Mouse (Mus musculus) limb, embryonic 12.5 days (tissue): ENCODE results near the gene Pla2g2c. TPM values are rescaled to one million over a fixed set of nuclear protein-coding genes. Genes with fewer than 3 reads are reported as not detected.

Source experiments
- ATAC-seq: fragments of 200-750 bp; cut with Nextera tagmentation; 2 replicates; pipeline ENCODE4 v1.8.0; 2017; ENCODE audit warnings: low read depth, moderate TSS enrichment; ENCODE audit not compliant: insufficient number of reproducible peaks, insufficient read depth, low FRiP score, low TSS enrichment
- H3K27ac ChIP-seq: fragments of 300-500 bp; sonication (generic); 2 replicates; pipeline ENCODE4 v1.5.1; 2016; ENCODE audit warnings: mild to moderate bottlenecking, moderate library complexity
- H3K27me3 ChIP-seq: fragments of 300-500 bp; sonication (generic); 2 replicates; pipeline ENCODE4 v1.6.1; 2016; ENCODE audit warnings: mild to moderate bottlenecking, moderate library complexity
- H3K36me3 ChIP-seq: fragments of 300-500 bp; sonication (generic); 2 replicates; pipeline ENCODE4 v1.6.1; 2016; ENCODE audit warnings: mild to moderate bottlenecking, moderate library complexity
- H3K4me1 ChIP-seq: fragments of 300-500 bp; sonication (generic); replicated peaks from 2 replicates; pipeline ENCODE4 v1.6.1; 2016
- H3K4me2 ChIP-seq: fragments of 300-500 bp; sonication (generic); 2 replicates; pipeline ENCODE4 v1.6.1; 2016; ENCODE audit warnings: mild to moderate bottlenecking, moderate library complexity
- H3K4me3 ChIP-seq: fragments of 300-500 bp; sonication (generic); replicated peaks from 2 replicates; pipeline ENCODE4 v1.5.1; 2016; ENCODE audit warnings: mild to moderate bottlenecking
- H3K9ac ChIP-seq: fragments of 300-500 bp; sonication (generic); replicated peaks from 2 replicates; pipeline ENCODE4 v1.6.1; 2016; ENCODE audit warnings: mild to moderate bottlenecking, moderate library complexity
- H3K9me3 ChIP-seq: fragments of 300-500 bp; sonication (generic); 2 replicates; pipeline ENCODE4 v1.6.1; 2016; ENCODE audit warnings: mild to moderate bottlenecking, moderate library complexity
- WGBS: fragments of 180-500 bp; shearing (Covaris S2); methylation state at CpG from one replicate; pipeline ENCODE4 v1.1.7; 2016; 5-methylcytosine and 5-hydroxymethylcytosine counted together
- polyA plus RNA-seq: library from polyadenylated mRNA; unstranded; fragments of >200 nt; fragmentation: Nextera tagmentation; extraction: Ambion mirVana; gene quantifications from 2 replicates; pipeline ENCODE4 v1.2.1, GENCODE M21; 2016

Pla2g2c gene
- polyA plus RNA-seq, 1 experiment from 2014 or later: 0.92 TPM

DNA sequence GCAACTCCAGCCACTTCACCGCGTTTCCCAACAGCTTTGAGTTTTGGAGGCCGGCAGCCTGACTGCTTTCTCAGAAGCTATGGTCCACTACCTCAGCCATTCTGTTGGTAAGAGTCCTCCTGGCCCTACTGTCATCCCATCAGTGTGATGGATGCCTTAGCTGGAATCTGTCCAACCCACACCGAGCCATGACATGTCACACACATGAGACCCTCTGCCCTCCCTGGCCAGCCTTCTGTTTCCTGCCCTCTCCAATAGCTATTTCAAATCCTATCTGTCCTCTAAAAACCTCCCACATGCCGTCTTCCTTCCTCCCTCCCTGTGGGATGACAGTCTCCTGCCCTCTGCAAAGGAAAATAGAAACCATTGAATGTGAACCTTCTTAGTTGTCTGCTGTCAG, 1.2 kb downstream of the Pla2g2c start:
- H3K27ac ChIP-seq: no peak overlapping the region
- peak overlapping the region; percentile 70 for H3K4me2 ChIP-seq
- no peaks in the 10 kb centered on the region for H3K27me3 ChIP-seq
- H3K9ac ChIP-seq: 0 out of 2 replicates have a peak overlapping the region, but pooled peaks have one; percentile 48
- no peaks in the 10 kb centered on the region for H3K9me3 ChIP-seq
- H3K4me1 ChIP-seq: peaks cover 27% of the 10 kb centered on the region
- H3K4me3 ChIP-seq: no peak overlapping the region
- no peaks in the 10 kb centered on the region for H3K36me3 ChIP-seq
- WGBS: 86% methylated on average over 5 of the region's 5 CpGs
- ATAC-seq: no peak

GRCm38 (mm10) chr4:138729018-138729703, 4.6 kb downstream of the Pla2g2c start:
- no peak overlapping the region for H3K4me3 ChIP-seq
- no peak for ATAC-seq
- H3K4me2 ChIP-seq: no peak overlapping the region
- no peaks in the 10 kb centered on the region for H3K9me3 ChIP-seq
- no peak overlapping the region for H3K9ac ChIP-seq
- H3K36me3 ChIP-seq: no peaks in the 10 kb centered on the region
- peaks cover 14% of the 10 kb centered on the region for H3K4me1 ChIP-seq
- 58% methylated on average over 9 of the region's 9 CpGs for WGBS
- H3K27ac ChIP-seq: no peak overlapping the region
- H3K27me3 ChIP-seq: no peaks in the 10 kb centered on the region

DNA sequence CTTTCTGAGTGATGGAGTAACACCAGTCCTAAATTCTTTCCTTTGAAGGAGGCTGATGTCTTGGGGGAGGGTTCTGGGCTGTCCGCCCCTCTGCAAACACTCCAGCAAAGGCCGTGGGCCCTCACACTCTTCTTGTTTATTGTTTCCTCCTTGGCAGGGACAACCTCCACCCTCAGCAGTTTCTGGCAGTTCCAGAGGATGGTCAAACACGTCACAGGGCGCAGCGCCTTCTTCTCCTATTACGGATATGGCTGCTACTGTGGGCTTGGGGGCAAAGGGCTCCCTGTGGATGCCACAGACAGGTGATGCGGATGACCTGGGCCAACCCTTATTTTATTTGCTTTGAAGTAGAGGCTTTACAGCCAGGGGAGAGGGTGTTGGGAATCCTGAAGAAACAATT, 9.5 kb downstream of the Pla2g2c start:
- Histone ChIP-seq H3K4me3 (no peak overlapping the region), H3K9me3 (no peaks in the 10 kb centered on the region), H3K9ac (no peak overlapping the region), H3K4me1 (peaks cover 17% of the 10 kb centered on the region), H3K27me3 (no peaks in the 10 kb centered on the region), H3K36me3 (no peaks in the 10 kb centered on the region), H3K4me2 (no peak overlapping the region), H3K27ac (no peak overlapping the region)
- ATAC-seq: no peak
- WGBS: 52% methylated on average over 7 of the region's 7 CpGs

DNA sequence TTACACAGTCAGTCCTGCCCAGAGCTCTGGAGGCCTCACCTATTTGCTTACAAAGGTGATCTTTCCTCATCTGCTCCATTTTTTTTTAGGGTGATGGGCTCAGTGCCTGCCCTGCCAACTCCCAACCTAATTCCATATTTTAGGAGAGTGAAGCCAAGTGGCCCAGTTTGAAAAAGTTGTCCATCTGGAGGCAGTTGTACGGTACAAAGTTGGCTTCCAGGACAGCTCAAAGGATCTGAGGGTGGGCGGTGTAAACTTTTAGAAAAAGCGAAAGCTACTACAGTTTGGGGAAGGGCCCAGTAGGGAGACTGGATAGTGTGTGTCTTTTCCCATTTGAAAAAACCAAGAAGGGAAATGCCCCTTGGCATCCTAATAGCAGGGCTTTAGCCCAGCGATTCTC, 10.3 kb downstream of the Pla2g2c start:
- Histone ChIP-seq H3K36me3 (no peaks in the 10 kb centered on the region), H3K4me2 (no peak overlapping the region), H3K9ac (no peak overlapping the region), H3K9me3 (no peaks in the 10 kb centered on the region), H3K4me3 (no peak overlapping the region), H3K27ac (no peak overlapping the region), H3K27me3 (no peaks in the 10 kb centered on the region), H3K4me1 (peaks cover 24% of the 10 kb centered on the region)
- WGBS: 88% methylated on average over 4 of the region's 4 CpGs
- ATAC-seq: no peak

DNA sequence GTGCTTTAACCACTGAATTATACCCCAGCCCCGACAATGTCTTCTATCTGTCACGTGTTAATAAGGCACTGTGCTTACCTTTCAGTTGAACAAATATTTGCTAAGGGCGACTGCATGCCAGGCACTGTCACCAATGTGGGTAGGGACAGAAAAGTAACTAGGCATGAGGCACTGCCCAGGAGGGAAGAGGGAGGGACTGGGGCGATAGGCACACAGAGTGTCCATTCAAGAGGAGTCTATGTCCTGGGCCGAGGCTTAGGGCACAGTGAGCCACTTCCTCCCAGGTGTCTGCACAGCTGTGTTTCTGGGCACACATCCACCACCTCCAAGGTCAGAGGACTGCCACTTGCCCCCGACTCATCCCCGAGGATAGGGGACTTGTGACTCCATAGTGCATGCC, 12.4 kb downstream of the Pla2g2c start, which contains the start of gene Ubxn10:
Gene Ubxn10, minus strand, starts transcription at position 137 of the 400 bp plus-strand sequence.
- peaks cover 26% of the 10 kb centered on the region for H3K4me1 ChIP-seq
- H3K4me2 ChIP-seq: no peak within 1 kb of the TSS
- H3K36me3 ChIP-seq: no peaks in the 10 kb centered on the region
- H3K9me3 ChIP-seq: no peaks in the 10 kb centered on the region
- WGBS: 78% methylated on average over 7 of the region's 7 CpGs
- H3K9ac ChIP-seq: no peak within 1 kb of the TSS
- no peak within 1 kb of the TSS for H3K4me3 ChIP-seq
- H3K27me3 ChIP-seq: no peaks in the 10 kb centered on the region
- no peak for ATAC-seq
- H3K27ac ChIP-seq: no peak within 1 kb of the TSS

DNA sequence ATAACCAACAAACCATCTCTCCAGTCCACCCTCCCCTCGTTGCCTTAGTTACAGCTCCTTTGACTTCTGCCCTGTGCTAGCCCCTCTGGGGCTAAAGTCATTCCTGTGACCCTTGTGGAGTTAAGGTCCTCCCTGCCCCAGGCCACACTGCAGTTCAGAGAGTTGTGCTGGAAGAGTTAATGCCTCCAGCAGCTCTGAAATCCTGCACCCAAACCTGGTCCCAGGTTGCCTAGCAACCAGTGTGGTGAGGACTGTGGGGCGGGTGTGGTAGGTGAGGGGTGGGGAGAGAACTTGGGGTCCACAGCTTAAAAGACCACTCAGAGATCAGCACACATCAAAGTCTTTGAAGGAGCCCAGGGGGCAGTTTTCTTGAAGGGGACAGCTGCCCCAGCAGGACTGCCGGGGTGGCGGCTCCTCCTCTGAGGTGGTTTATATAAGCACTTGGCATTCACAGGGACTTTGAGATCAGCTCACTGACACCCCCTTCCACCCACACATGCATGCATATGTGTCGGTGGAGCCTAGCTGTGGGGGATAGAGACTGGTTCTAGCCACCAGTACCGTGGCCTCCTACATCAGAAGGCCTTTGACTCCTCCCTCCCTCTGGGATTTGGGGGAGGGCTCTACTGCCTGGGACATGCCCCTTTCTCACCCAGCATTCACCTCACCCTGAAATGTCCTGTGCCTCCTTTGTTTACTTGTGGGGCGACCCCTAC, 14.7 kb downstream of the Pla2g2c start:
- Histone ChIP-seq H3K27me3 (no peaks in the 10 kb centered on the region), H3K4me2 (no peak overlapping the region), H3K4me1 (peaks cover 34% of the 10 kb centered on the region), H3K4me3 (no peak overlapping the region), H3K9me3 (no peaks in the 10 kb centered on the region), H3K9ac (no peak overlapping the region), H3K36me3 (no peaks in the 10 kb centered on the region), H3K27ac (peak overlapping the region; percentile 59; the same call in 1 of the 2 replicates)
- 0 out of 2 replicates have a peak, but pooled peaks have one; percentile 28 for ATAC-seq
- WGBS: 10% methylated on average over 7 of the region's 7 CpGs

DNA sequence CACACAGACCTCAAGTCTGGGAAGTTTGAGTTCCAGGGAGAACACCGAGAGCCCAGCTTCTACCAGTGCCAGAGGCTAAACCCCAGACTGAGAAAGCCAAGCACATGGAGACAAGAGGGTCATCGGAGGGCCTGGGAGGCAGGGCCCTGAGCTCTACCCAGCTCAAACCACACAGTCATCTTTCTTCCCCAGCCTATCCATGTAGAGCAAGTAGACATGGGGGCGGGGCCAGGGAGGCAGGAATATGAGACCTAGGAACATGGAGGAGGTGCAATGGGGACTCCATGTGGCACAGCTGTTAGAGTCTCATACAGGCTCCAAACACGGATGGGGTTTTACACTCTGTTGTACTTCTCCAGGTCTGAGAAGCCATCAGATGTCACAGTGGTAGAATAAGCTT, 21.3 kb downstream of the Pla2g2c start:
- ATAC-seq: no peak; the same call in 1 of the 2 replicates

DNA sequence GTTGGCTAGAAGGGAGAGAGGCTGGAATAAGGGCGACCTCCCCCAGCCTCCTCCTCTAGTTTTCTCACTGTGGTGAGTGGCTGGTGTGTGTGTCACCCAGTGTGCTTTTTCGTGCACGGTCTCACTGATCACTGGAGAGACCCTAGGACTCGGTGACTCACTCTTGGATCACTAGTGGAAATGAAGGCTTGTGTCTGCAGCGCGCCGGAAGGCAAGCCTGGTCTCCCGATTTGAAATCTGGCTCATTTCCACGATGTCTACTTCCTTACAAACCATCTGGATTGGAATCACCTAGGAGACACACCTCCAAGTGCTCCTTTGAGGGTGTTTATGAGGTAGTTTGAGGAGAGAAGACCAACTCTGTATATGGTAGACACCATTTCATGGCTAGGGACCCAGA, 22.3 kb downstream of the Pla2g2c start:
- H3K9ac ChIP-seq: no peak overlapping the region
- H3K9me3 ChIP-seq: no peaks in the 10 kb centered on the region
- H3K4me3 ChIP-seq: no peak overlapping the region
- H3K4me2 ChIP-seq: no peak overlapping the region
- no peaks in the 10 kb centered on the region for H3K36me3 ChIP-seq
- H3K4me1 ChIP-seq: peaks cover 12% of the 10 kb centered on the region
- no peak for ATAC-seq
- no peaks in the 10 kb centered on the region for H3K27me3 ChIP-seq
- H3K27ac ChIP-seq: no peak overlapping the region
- WGBS: 91% methylated on average over 9 of the region's 9 CpGs

More for the DNA sequence above, 21.3 kb downstream of the Pla2g2c start:
- Histone ChIP-seq H3K4me2 (no peak overlapping the region), H3K9ac (no peak overlapping the region), H3K27ac (no peak overlapping the region), H3K9me3 (no peaks in the 10 kb centered on the region), H3K36me3 (no peaks in the 10 kb centered on the region), H3K4me1 (peaks cover 12% of the 10 kb centered on the region), H3K4me3 (no peak overlapping the region), H3K27me3 (no peaks in the 10 kb centered on the region)
- WGBS: 51% methylated on average over 4 of the region's 4 CpGs

DNA sequence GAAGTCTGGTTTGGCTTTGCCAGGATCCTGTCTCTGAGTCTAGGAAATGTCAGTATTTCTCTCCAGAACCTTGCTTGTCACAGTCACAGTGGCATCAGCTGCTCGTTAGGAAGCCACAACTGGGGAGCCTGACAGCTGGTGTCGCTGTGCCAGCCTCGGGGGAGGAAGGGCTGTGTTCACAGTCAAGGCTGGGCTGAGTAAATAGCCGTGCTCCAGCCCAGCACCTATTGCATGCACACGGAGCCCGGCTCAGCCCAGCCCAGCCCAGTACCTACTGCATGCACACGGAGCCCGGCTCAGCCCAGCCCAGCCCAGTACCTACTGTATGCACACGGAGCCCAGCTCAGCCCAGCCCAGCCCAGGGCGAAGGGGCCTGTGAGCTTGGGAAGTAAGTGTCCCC, 23.3 kb downstream of the Pla2g2c start:
- peaks cover 10% of the 10 kb centered on the region for H3K4me1 ChIP-seq
- no peak overlapping the region for H3K4me2 ChIP-seq
- no peak overlapping the region for H3K4me3 ChIP-seq
- peaks cover 4% of the 10 kb centered on the region; the same call in 1 of the 2 replicates for H3K9me3 ChIP-seq
- H3K36me3 ChIP-seq: no peaks in the 10 kb centered on the region
- ATAC-seq: no peak
- WGBS: 71% methylated on average over 10 of the region's 10 CpGs
- no peaks in the 10 kb centered on the region for H3K27me3 ChIP-seq
- H3K27ac ChIP-seq: no peak overlapping the region
- no peak overlapping the region for H3K9ac ChIP-seq

GRCm38 (mm10) chr4:138748369-138749072, 23.9 kb downstream of the Pla2g2c start:
- no peak overlapping the region for H3K27ac ChIP-seq
- H3K9me3 ChIP-seq: peaks cover 4% of the 10 kb centered on the region; the same call in 1 of the 2 replicates
- peaks cover 4% of the 10 kb centered on the region; the same call in 1 of the 2 replicates for H3K4me1 ChIP-seq
- H3K4me2 ChIP-seq: no peak overlapping the region
- WGBS: 49% methylated on average over 8 of the region's 8 CpGs
- H3K36me3 ChIP-seq: no peaks in the 10 kb centered on the region
- no peaks in the 10 kb centered on the region for H3K27me3 ChIP-seq
- H3K9ac ChIP-seq: no peak overlapping the region
- no peak for ATAC-seq
- no peak overlapping the region for H3K4me3 ChIP-seq

DNA sequence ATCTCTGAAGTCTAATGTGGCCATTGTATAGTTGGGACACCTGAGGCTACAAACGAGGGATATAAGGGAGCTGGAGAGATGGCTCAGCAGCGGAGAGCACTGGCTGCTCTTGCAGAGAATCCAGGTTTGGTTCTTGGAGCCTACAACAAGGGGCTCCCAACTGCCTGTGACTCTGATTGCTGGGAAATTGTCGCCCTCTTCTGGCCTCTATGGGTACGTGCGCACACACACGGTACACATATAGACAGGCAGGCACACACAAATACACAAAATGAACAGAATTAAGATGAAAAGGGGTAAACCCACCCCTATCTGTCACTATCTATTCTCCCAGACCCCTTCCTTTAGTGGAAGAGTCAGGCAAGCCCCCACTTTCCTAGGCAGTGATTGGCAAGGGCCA, 28.0 kb downstream of the Pla2g2c start:
- Histone ChIP-seq H3K36me3 (no peaks in the 10 kb centered on the region), H3K9me3 (peaks cover 4% of the 10 kb centered on the region; the same call in 1 of the 2 replicates), H3K27me3 (no peaks in the 10 kb centered on the region), H3K4me3 (no peak overlapping the region), H3K4me2 (no peak overlapping the region), H3K27ac (no peak overlapping the region), H3K4me1 (peaks cover 18% of the 10 kb centered on the region), H3K9ac (no peak overlapping the region)
- ATAC-seq: no peak
- WGBS: 90% methylated on average over 6 of the region's 6 CpGs
